Mouse (Mus musculus): ENCODE measurements around the gene Ska3. TPM values are rescaled to one million over a fixed set of nuclear protein-coding genes. Genes with fewer than 3 reads are reported as not detected.

Ska3 gene
- polyA plus RNA-seq, 1 experiment from 2014 or later = 34.3 TPM

DNA sequence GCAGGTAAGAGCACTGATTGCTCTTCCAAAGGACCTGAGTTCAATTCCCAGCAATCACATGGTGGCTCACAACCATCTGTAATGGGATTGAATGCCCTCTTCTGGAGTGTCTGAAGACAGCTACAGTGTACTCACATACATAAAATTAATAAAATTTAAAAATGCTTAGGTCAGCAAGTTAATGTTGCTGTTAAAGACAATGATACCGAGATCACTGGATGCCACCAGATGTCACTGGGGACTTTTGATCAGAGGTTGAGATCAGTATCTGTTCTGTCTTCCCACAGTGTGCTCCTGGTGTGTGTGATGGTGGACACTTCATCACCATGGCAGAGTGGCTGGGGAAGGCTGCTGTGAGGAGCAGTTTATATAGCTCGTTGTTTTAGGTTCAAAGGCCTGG, 36.7 kb downstream of the Ska3 start:
- Histone ChIP-seq H3K27me3 (ENCODE audit: control insufficient read depth, insufficient read depth, low read length) (no peaks in the 10 kb centered on the region), H3K4me2 (no peak overlapping the region), H3K36me3 (ENCODE audit: control insufficient read depth, insufficient read depth, low read length) (no peaks in the 10 kb centered on the region), H3K4me3 (ENCODE audit: low read depth, low read length) (no peak overlapping the region), H3K27ac (ENCODE audit: low read depth, low read length) (no peak overlapping the region), H3K9ac (ENCODE audit: low read depth, low read length) (no peak overlapping the region), H3K4me1 (ENCODE audit: control insufficient read depth, insufficient read depth, low read length) (no peaks in the 10 kb centered on the region), H3K9me3 (replicated peaks; ENCODE audit: control insufficient read depth, low read length) (no peaks in the 10 kb centered on the region)
- 72% methylated on average over 2 of the region's 2 CpGs for WGBS (ENCODE audit: insufficient replicate concordance)
- no peak for ATAC-seq (replicated peaks; ENCODE audit: insufficient number of reproducible peaks, low FRiP score, low TSS enrichment)

DNA sequence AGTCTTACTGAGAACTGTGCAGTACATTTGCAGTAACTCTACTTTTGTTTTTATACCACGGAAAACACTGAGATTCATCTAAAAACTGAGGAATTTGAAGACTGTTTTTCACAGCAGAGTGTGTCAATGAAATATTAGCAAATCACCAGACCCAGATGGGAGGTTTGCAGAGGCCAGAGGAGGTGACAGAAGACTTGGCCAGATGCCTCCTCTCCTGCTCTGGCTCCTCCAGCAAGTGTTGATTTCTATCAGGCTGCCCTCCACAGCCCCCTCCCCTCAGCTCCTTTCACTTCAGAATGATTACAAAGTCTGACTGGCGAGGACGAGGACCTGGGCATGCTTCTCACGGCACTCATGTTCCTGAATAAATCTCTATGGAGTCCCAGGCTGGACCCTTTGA, 38.6 kb downstream of the Ska3 start:
- 51% methylated on average over 4 of the region's 4 CpGs for WGBS (ENCODE audit: insufficient replicate concordance)
- ATAC-seq (replicated peaks; ENCODE audit: insufficient number of reproducible peaks, low FRiP score, low TSS enrichment) = no peak
- no peak overlapping the region for H3K9ac ChIP-seq (ENCODE audit: low read depth, low read length)

DNA sequence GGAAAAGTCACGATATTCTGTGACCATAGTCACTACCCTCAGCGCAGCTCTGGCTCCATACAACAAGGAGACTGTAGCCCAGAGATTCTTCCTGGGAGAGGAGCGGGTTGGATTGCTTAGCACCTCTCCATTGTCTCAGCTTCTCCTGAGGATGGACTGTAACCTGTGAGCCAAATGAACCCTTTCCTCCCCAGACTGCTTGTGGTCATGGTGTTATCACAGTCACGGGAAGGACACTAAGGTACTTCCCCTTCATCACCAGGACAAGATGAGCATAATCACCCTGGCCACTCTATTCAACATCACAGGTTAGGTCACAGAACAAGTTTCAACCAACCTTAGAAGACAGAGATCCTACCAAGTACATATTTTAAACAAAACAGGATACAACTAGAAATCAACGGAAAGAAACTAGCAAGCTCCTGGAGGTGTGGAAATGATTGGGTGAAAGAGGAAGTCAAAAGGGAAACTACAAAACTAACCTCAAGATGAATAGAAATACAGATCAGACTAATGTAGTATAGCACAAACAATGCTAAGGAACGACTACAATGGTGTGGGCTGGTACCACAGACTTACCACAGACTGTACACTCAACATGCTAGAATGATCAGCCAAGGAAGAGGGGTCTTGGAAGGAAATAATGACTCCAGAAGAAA, 53.7 kb downstream of the Ska3 start:
- Histone ChIP-seq H3K9ac (ENCODE audit: low read depth, low read length) (no peak overlapping the region), H3K4me2 (no peak overlapping the region), H3K9me3 (replicated peaks; ENCODE audit: control insufficient read depth, low read length) (no peaks in the 10 kb centered on the region), H3K27me3 (ENCODE audit: control insufficient read depth, insufficient read depth, low read length) (no peaks in the 10 kb centered on the region), H3K4me1 (ENCODE audit: control insufficient read depth, insufficient read depth, low read length) (no peaks in the 10 kb centered on the region), H3K36me3 (ENCODE audit: control insufficient read depth, insufficient read depth, low read length) (no peaks in the 10 kb centered on the region), H3K27ac (ENCODE audit: low read depth, low read length) (no peak overlapping the region), H3K4me3 (ENCODE audit: low read depth, low read length) (no peak overlapping the region)
- 71% methylated on average over 6 of the region's 6 CpGs for WGBS (ENCODE audit: insufficient replicate concordance)
- ATAC-seq (replicated peaks; ENCODE audit: insufficient number of reproducible peaks, low FRiP score, low TSS enrichment) = no peak

More for the DNA sequence above, 38.6 kb downstream of the Ska3 start:
- Histone ChIP-seq H3K27me3 (ENCODE audit: control insufficient read depth, insufficient read depth, low read length) (no peaks in the 10 kb centered on the region), H3K27ac (ENCODE audit: low read depth, low read length) (no peak overlapping the region), H3K9me3 (replicated peaks; ENCODE audit: control insufficient read depth, low read length) (no peaks in the 10 kb centered on the region), H3K36me3 (ENCODE audit: control insufficient read depth, insufficient read depth, low read length) (no peaks in the 10 kb centered on the region), H3K4me1 (ENCODE audit: control insufficient read depth, insufficient read depth, low read length) (no peaks in the 10 kb centered on the region), H3K4me3 (ENCODE audit: low read depth, low read length) (no peak overlapping the region), H3K4me2 (no peak overlapping the region)

- Histone ChIP-seq H3K4me3 (ENCODE audit: low read depth, low read length) (no peak overlapping the region), H3K9me3 (replicated peaks; ENCODE audit: control insufficient read depth, low read length) (no peaks in the 10 kb centered on the region), H3K4me1 (ENCODE audit: control insufficient read depth, insufficient read depth, low read length) (no peaks in the 10 kb centered on the region), H3K36me3 (ENCODE audit: control insufficient read depth, insufficient read depth, low read length) (no peaks in the 10 kb centered on the region), H3K27me3 (ENCODE audit: control insufficient read depth, insufficient read depth, low read length) (no peaks in the 10 kb centered on the region), H3K9ac (ENCODE audit: low read depth, low read length) (no peak overlapping the region), H3K27ac (ENCODE audit: low read depth, low read length) (no peak overlapping the region), H3K4me2 (no peak overlapping the region)
- 94% methylated on average over 5 of the region's 5 CpGs for WGBS (ENCODE audit: insufficient replicate concordance)
- no peak for ATAC-seq (replicated peaks; ENCODE audit: insufficient number of reproducible peaks, low FRiP score, low TSS enrichment)
These were observed 56.9 kb downstream of the Ska3 start for GRCm38 (mm10) chr14:57769102-57769501.

GRCm38 (mm10) chr14:57760447-57761412, 65.3 kb downstream of the Ska3 start:
- no peak overlapping the region for H3K9ac ChIP-seq (ENCODE audit: low read depth, low read length)
- 62% methylated on average over 10 of the region's 10 CpGs for WGBS (ENCODE audit: insufficient replicate concordance)
- H3K27ac ChIP-seq (ENCODE audit: low read depth, low read length) = no peak overlapping the region
- H3K9me3 ChIP-seq (replicated peaks; ENCODE audit: control insufficient read depth, low read length) = no peaks in the 10 kb centered on the region
- H3K4me3 ChIP-seq (ENCODE audit: low read depth, low read length) = no peak overlapping the region
- H3K36me3 ChIP-seq (ENCODE audit: control insufficient read depth, insufficient read depth, low read length) = no peaks in the 10 kb centered on the region
- no peak overlapping the region for H3K4me2 ChIP-seq
- H3K4me1 ChIP-seq (ENCODE audit: control insufficient read depth, insufficient read depth, low read length) = no peaks in the 10 kb centered on the region
- ATAC-seq (replicated peaks; ENCODE audit: insufficient number of reproducible peaks, low FRiP score, low TSS enrichment) = no peak
- H3K27me3 ChIP-seq (ENCODE audit: control insufficient read depth, insufficient read depth, low read length) = no peaks in the 10 kb centered on the region

DNA sequence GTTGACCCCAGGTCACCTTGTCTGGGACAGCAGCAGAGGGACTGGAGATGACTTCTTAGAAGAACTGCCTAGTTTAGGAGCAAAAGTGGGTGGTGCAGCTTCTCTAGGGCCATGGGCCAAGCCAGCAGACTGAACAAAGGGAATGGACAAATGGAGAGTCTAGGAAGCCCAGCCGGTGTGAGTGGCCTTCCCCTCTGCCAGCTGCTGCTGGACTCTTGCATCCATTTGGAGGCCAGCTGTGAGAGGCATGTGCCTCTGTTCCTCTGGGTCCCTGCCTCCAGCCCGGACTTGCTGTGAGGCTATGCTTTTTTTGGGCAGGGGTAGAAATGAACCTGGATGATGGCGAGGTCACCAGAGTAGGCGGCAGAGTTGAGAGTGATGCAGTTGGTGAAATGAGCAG, 67.7 kb downstream of the Ska3 start, which contains the start of gene Lats2:
Gene Lats2, minus strand, starts transcription at position 152 of the 400 bp plus-strand sequence.
- ATAC-seq (replicated peaks; ENCODE audit: insufficient number of reproducible peaks, low FRiP score, low TSS enrichment) = no peak
- Histone ChIP-seq H3K4me1 (ENCODE audit: control insufficient read depth, insufficient read depth, low read length) (peaks cover 6% of the 10 kb centered on the region), H3K9ac (ENCODE audit: low read depth, low read length) (no peak within 1 kb of the TSS), H3K4me3 (ENCODE audit: low read depth, low read length) (no peak within 1 kb of the TSS), H3K4me2 (no peak within 1 kb of the TSS), H3K36me3 (ENCODE audit: control insufficient read depth, insufficient read depth, low read length) (no peaks in the 10 kb centered on the region), H3K9me3 (replicated peaks; ENCODE audit: control insufficient read depth, low read length) (no peaks in the 10 kb centered on the region), H3K27me3 (ENCODE audit: control insufficient read depth, insufficient read depth, low read length) (no peaks in the 10 kb centered on the region), H3K27ac (ENCODE audit: low read depth, low read length) (no peak within 1 kb of the TSS)
- 71% methylated on average over 4 of the region's 4 CpGs for WGBS (ENCODE audit: insufficient replicate concordance)

Small RNAs within 50 kb of the gene (microRNA-seq; reads per million reads assigned to microRNA genes)
- gene Mir3077 (ENCODE audit: borderline number of aligned reads) = 0.20 reads per million

Other genes starting within 250 kb of the Ska3 start
- gene Xpo4, start 160.8 kb downstream of the Ska3 start, polyA plus RNA-seq (2014; fragmentation: Nextera tagmentation; extraction: Ambion mirVana) = 21.8 and 23.7 TPM in 2 replicates
- gene Gm49361, start 80.1 kb downstream of the Ska3 start, polyA plus RNA-seq (2014; fragmentation: Nextera tagmentation; extraction: Ambion mirVana) = not detected in 2 replicates
- gene Lats2, start 67.8 kb downstream of the Ska3 start, polyA plus RNA-seq (2014; fragmentation: Nextera tagmentation; extraction: Ambion mirVana) = 18.9 and 20.7 TPM in 2 replicates
- gene Sap18, start 28.0 kb downstream of the Ska3 start, polyA plus RNA-seq (2014; fragmentation: Nextera tagmentation; extraction: Ambion mirVana) = 19.5 and 34.2 TPM in 2 replicates
- gene Mrpl57, start within 50 bp of the Ska3 start, polyA plus RNA-seq (2014; fragmentation: Nextera tagmentation; extraction: Ambion mirVana) = 138 and 143 TPM in 2 replicates
- gene Zdhhc20, start 64.1 kb upstream of the Ska3 start, polyA plus RNA-seq (2014; fragmentation: Nextera tagmentation; extraction: Ambion mirVana) = 39.5 and 52.8 TPM in 2 replicates
- 55.9 and 81.0 TPM in 2 replicates for gene Micu2, start 173.1 kb upstream of the Ska3 start, polyA plus RNA-seq (2014; fragmentation: Nextera tagmentation; extraction: Ambion mirVana)
- 8.9 and 9.1 TPM in 2 replicates for gene Fgf9, start 244.4 kb upstream of the Ska3 start, polyA plus RNA-seq (2014; fragmentation: Nextera tagmentation; extraction: Ambion mirVana)

All from heart, embryonic 11.5 days (tissue).